Mouse (Mus musculus): Measurements from ENCODE around the gene Slc39a13.
"Not testable (repeated sequence)": the region's sequence is repeated elsewhere in the genome, so short reads cannot be mapped to it uniquely, and the experiment has no call there.

Gene Slc39a13

DNA sequence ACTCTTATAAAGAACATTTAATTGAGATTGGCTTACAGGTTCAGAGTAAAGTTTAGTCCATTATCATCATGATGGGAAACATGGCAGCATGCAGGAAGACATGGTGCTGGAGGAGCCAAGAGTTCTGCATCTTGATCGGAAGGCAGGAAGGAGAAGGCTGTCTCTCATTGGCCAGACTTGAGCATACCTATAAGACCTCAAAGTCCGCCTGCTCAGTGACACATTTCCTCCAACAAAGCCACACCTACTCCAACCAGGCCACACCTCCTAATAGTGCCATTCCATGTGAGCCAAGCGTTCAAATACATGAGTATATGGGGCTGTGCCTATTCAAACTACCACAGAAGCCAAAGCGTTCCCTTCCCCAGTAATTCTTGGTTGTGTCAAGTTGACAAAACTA lies 39.0 kb downstream of the Slc39a13 start:
- in situ Hi-C loops (cut with MboI, MseI), result no loop called here

GRCm38 (mm10) chr2:91027391-91028214 lies 42.6 kb downstream of the Slc39a13 start:
- in situ Hi-C loops (cut with MboI, MseI), result no loop called here

- in situ Hi-C loops (cut with MboI, MseI), result no loop called here
Measured at GRCm38 (mm10) chr2:91026491-91026890, 43.7 kb downstream of the Slc39a13 start.

DNA sequence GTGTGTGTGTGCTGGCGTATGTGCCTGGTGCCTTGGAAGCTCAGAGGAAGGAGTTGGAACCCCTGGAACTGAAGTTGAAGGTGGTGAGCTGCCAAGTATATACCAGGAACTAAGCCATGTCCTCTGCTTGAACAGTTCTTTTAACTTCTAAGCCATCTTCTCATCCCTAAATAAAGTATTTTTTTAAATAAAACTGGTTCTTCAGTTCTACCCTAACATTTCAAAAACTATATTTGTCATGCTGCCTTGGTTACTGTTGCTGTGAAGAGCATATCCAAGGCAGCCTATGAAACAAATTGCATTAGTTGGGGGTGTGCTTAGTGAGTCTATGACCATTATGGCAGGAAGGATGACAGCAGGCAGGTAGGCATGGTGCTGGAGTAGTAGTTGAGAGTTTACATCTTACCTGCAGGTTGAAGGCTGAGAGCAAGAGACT lies 45.1 kb downstream of the Slc39a13 start:
- in situ Hi-C loops (cut with MboI, MseI), result no loop called here

- in situ Hi-C loops (cut with MboI, MseI), result no loop called here
Measured at GRCm38 (mm10) chr2:91023956-91024355, 46.3 kb downstream of the Slc39a13 start.

DNA sequence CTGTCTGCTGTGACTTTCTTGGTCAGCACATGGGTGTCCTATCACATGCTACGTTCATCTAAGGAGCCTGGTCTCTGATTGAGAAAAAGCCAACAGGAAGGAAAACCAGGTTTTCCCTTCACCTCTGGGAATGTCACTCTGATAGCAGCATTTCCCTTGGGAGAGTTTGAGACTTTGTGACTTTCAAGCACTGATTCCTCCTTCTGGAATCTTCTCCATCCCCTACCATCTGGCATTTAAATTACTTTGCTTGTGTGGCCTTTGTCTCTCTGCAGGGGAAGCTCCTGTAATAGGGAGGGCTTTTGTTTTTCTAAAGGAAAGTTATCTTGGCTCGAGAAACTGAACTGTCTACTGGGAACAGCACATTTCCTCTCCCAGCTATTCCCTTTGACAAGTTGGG lies 47.1 kb downstream of the Slc39a13 start:
- in situ Hi-C loops (cut with MboI, MseI), result no loop called here

DNA sequence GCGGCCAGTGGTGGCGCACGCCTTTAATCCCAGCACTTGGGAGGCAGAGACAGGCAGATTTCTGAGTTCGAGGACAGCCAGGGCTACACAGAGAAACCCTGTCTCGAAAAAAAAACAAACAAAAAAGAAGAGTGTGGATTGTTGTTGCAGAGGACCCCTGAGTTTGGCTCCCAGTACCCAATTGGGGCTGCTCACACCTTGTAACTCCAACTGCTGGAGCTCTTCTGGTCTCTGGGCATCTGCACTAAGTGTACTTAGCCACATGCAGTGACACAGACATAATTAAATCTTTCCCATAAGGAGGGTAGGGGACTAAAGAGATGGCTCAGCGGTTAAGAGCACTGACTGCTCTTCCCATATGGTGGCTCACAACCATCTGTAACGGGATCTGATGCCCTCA lies 48.0 kb downstream of the Slc39a13 start:
- in situ Hi-C loops (cut with MboI, MseI), result not testable (repeated sequence)

- in situ Hi-C loops (cut with MboI, MseI), result no loop called here
Measured at GRCm38 (mm10) chr2:91019911-91020310, 50.3 kb downstream of the Slc39a13 start.

- in situ Hi-C loops (cut with MboI, MseI), result no loop called here
Measured at GRCm38 (mm10) chr2:91018061-91018788, 52.0 kb downstream of the Slc39a13 start.

DNA sequence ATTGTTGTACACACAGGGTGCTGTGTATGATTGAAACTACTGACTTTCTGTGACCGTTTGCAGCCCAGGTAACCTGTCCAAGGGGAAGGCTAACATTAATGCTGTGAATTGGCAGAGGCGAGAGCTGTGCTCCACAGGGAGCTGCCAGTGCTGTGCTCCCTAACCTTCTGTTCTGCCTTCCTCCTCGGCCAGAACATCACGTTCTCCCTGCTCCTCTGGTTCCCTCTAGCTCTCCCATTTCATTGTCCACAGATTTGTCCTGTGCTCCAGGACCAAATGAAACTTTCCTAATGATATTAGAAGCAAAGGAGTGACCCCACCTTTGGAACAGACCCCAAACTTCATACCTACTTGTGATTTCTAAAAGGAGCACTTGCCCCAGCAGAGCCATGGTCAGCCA lies 54.8 kb downstream of the Slc39a13 start:
- in situ Hi-C loops (cut with MboI, MseI), result no loop called here

GRCm38 (mm10) chr2:91013881-91014280 lies 56.3 kb downstream of the Slc39a13 start:
- in situ Hi-C loops (cut with MboI, MseI), result no loop called here

Measured in T-helper 1 cell (primary cell).